Mouse (Mus musculus) lung, embryonic 16.5 days (tissue): ENCODE results near the gene Kcnk3. TPM values are rescaled to one million over a fixed set of nuclear protein-coding genes. Genes with fewer than 3 reads are reported as not detected.

Source experiments
- ATAC-seq: fragments of 200-750 bp; cut with Nextera tagmentation; 2 replicates; pipeline ENCODE4 v1.8.0; 2017; ENCODE audit warnings: low read depth, mild to moderate bottlenecking, moderate library complexity
- H3K27ac ChIP-seq: fragments of 300-500 bp; sonication (generic); 2 replicates; pipeline ENCODE4 v1.5.1; 2014; ENCODE audit warnings: mild to moderate bottlenecking, control low read depth, low read length
- H3K27me3 ChIP-seq: fragments of 300-500 bp; sonication (generic); 2 replicates; pipeline ENCODE4 v1.6.1; 2014; ENCODE audit warnings: low read depth, low read length, mixed read lengths; ENCODE audit not compliant: control insufficient read depth, insufficient read depth
- H3K36me3 ChIP-seq: fragments of 300-500 bp; sonication (generic); 2 replicates; pipeline ENCODE4 v1.6.1; 2014; ENCODE audit warnings: low read length; ENCODE audit not compliant: control insufficient read depth, insufficient read depth
- H3K4me1 ChIP-seq: fragments of 300-500 bp; sonication (generic); replicated peaks from 2 replicates; pipeline ENCODE4 v1.6.1; 2014; ENCODE audit warnings: low read length, mixed read lengths; ENCODE audit not compliant: control insufficient read depth, insufficient read depth
- H3K4me2 ChIP-seq: fragments of 300-500 bp; sonication (generic); 2 replicates; pipeline ENCODE4 v1.6.1; 2014; ENCODE audit warnings: low read depth, low read length, control low read depth
- H3K4me3 ChIP-seq: fragments of 300-500 bp; sonication (generic); 2 replicates; pipeline ENCODE4 v1.5.1; 2014; ENCODE audit warnings: mild to moderate bottlenecking, low read length, control low read depth
- H3K9ac ChIP-seq: fragments of 300-500 bp; sonication (generic); 2 replicates; pipeline ENCODE4 v1.6.1; 2014; ENCODE audit warnings: low read length, control low read depth
- H3K9me3 ChIP-seq: fragments of 300-500 bp; sonication (generic); 2 replicates; pipeline ENCODE4 v1.6.1; 2016; ENCODE audit warnings: low read length; ENCODE audit not compliant: control insufficient read depth
- WGBS: fragments of 180-500 bp; shearing (Covaris S2); extraction: QIAGEN DNeasy Blood & Tissue Kit; methylation state at CpG from one replicate; pipeline ENCODE4 v1.1.7; 2014; 5-methylcytosine and 5-hydroxymethylcytosine counted together
- polyA plus RNA-seq: library from polyadenylated mRNA; unstranded; fragments of >200 nt; fragmentation: Nextera tagmentation; extraction: Ambion mirVana; gene quantifications from 2 replicates; pipeline ENCODE4 v1.2.1, GENCODE M21; 2015

Gene Kcnk3
- polyA plus RNA-seq, 1 experiment from 2014 or later = 15.3 TPM

- H3K4me2 ChIP-seq = no peak overlapping the region
- 72% methylated on average over 3 of the region's 3 CpGs for WGBS
- H3K4me1 ChIP-seq = peaks cover 10% of the 10 kb centered on the region; the same call in 1 of the 2 replicates
- no peak overlapping the region for H3K4me3 ChIP-seq
- no peak overlapping the region for H3K9ac ChIP-seq
- no peak overlapping the region for H3K27ac ChIP-seq
- ATAC-seq = no peak
- no peaks in the 10 kb centered on the region for H3K9me3 ChIP-seq
- H3K36me3 ChIP-seq = peaks cover 11% of the 10 kb centered on the region; the same call in 1 of the 2 replicates
- no peaks in the 10 kb centered on the region for H3K27me3 ChIP-seq
These were observed 62.8 kb downstream of the Kcnk3 start for GRCm38 (mm10) chr5:30650756-30651155.

GRCm38 (mm10) chr5:30651554-30651953 is 63.6 kb downstream of the Kcnk3 start:
- Histone ChIP-seq H3K9me3 (no peaks in the 10 kb centered on the region), H3K4me3 (no peak overlapping the region), H3K27me3 (no peaks in the 10 kb centered on the region), H3K9ac (no peak overlapping the region), H3K27ac (no peak overlapping the region), H3K4me1 (peaks cover 10% of the 10 kb centered on the region; the same call in 1 of the 2 replicates), H3K36me3 (peaks cover 15% of the 10 kb centered on the region; the same call in 1 of the 2 replicates), H3K4me2 (no peak overlapping the region)
- ATAC-seq = no peak
- 90% methylated on average over 3 of the region's 3 CpGs for WGBS

- no peak overlapping the region for H3K9ac ChIP-seq
- 69% methylated on average over 6 of the region's 6 CpGs for WGBS
- H3K36me3 ChIP-seq = peaks cover 17% of the 10 kb centered on the region; the same call in 1 of the 2 replicates
- no peak overlapping the region for H3K27ac ChIP-seq
- no peak for ATAC-seq
- H3K4me2 ChIP-seq = no peak overlapping the region
- peaks cover 7% of the 10 kb centered on the region; the same call in 1 of the 2 replicates for H3K4me1 ChIP-seq
- H3K9me3 ChIP-seq = no peaks in the 10 kb centered on the region
- H3K4me3 ChIP-seq = no peak overlapping the region
- no peaks in the 10 kb centered on the region for H3K27me3 ChIP-seq
These were observed 65.3 kb downstream of the Kcnk3 start for GRCm38 (mm10) chr5:30653246-30653645.

GRCm38 (mm10) chr5:30655042-30655441 is 67.1 kb downstream of the Kcnk3 start:
- no peaks in the 10 kb centered on the region for H3K4me1 ChIP-seq
- no peak overlapping the region for H3K9ac ChIP-seq
- no peak overlapping the region for H3K4me3 ChIP-seq
- no peaks in the 10 kb centered on the region for H3K9me3 ChIP-seq
- no peak overlapping the region for H3K27ac ChIP-seq
- peaks cover 17% of the 10 kb centered on the region; the same call in 1 of the 2 replicates for H3K36me3 ChIP-seq
- no peak overlapping the region for H3K4me2 ChIP-seq
- 73% methylated on average over 8 of the region's 8 CpGs for WGBS
- no peaks in the 10 kb centered on the region for H3K27me3 ChIP-seq
- ATAC-seq = no peak

- Histone ChIP-seq H3K4me3 (no peak overlapping the region), H3K4me1 (no peaks in the 10 kb centered on the region), H3K4me2 (no peak overlapping the region), H3K9ac (no peak overlapping the region), H3K27me3 (no peaks in the 10 kb centered on the region), H3K9me3 (no peaks in the 10 kb centered on the region), H3K27ac (no peak overlapping the region), H3K36me3 (peaks cover 17% of the 10 kb centered on the region; the same call in 1 of the 2 replicates)
- ATAC-seq = no peak
- 87% methylated on average over 6 of the region's 6 CpGs for WGBS
These were observed 67.7 kb downstream of the Kcnk3 start for GRCm38 (mm10) chr5:30655526-30656195.

GRCm38 (mm10) chr5:30659042-30659441 is 71.1 kb downstream of the Kcnk3 start:
- Histone ChIP-seq H3K27ac (no peak overlapping the region), H3K36me3 (peaks cover 14% of the 10 kb centered on the region; the same call in 1 of the 2 replicates), H3K27me3 (no peaks in the 10 kb centered on the region), H3K4me2 (no peak overlapping the region), H3K4me3 (no peak overlapping the region), H3K4me1 (no peaks in the 10 kb centered on the region), H3K9ac (no peak overlapping the region), H3K9me3 (peaks cover 2% of the 10 kb centered on the region; the same call in 1 of the 2 replicates)
- ATAC-seq = no peak
- 81% methylated on average over 4 of the region's 4 CpGs for WGBS

- no peaks in the 10 kb centered on the region for H3K4me1 ChIP-seq
- H3K27ac ChIP-seq = no peak overlapping the region
- no peak overlapping the region for H3K4me3 ChIP-seq
- 91% methylated on average over 1 of the region's 1 CpGs for WGBS
- H3K36me3 ChIP-seq = peaks cover 11% of the 10 kb centered on the region; the same call in 1 of the 2 replicates
- peaks cover 2% of the 10 kb centered on the region; the same call in 1 of the 2 replicates for H3K9me3 ChIP-seq
- H3K27me3 ChIP-seq = no peaks in the 10 kb centered on the region
- no peak overlapping the region for H3K9ac ChIP-seq
- no peak for ATAC-seq
- no peak overlapping the region for H3K4me2 ChIP-seq
These were observed 72.3 kb downstream of the Kcnk3 start for GRCm38 (mm10) chr5:30660278-30660677.

- peaks cover 5% of the 10 kb centered on the region; the same call in 1 of the 2 replicates for H3K36me3 ChIP-seq
- no peak overlapping the region for H3K4me2 ChIP-seq
- H3K27ac ChIP-seq = no peak overlapping the region
- 88% methylated on average over 5 of the region's 5 CpGs for WGBS
- H3K9me3 ChIP-seq = peaks cover 2% of the 10 kb centered on the region; the same call in 1 of the 2 replicates
- no peak overlapping the region for H3K4me3 ChIP-seq
- no peak overlapping the region for H3K9ac ChIP-seq
- H3K27me3 ChIP-seq = no peaks in the 10 kb centered on the region
- ATAC-seq = no peak
- H3K4me1 ChIP-seq = peaks cover under 1% of the 10 kb centered on the region; the same call in 1 of the 2 replicates
These were observed 72.8 kb downstream of the Kcnk3 start for GRCm38 (mm10) chr5:30660813-30661212.

- H3K36me3 ChIP-seq = peaks cover 4% of the 10 kb centered on the region; the same call in 1 of the 2 replicates
- H3K4me2 ChIP-seq = no peak overlapping the region
- no peaks in the 10 kb centered on the region for H3K27me3 ChIP-seq
- 87% methylated on average over 9 of the region's 9 CpGs for WGBS
- peaks cover 2% of the 10 kb centered on the region; the same call in 1 of the 2 replicates for H3K9me3 ChIP-seq
- no peak overlapping the region for H3K9ac ChIP-seq
- H3K27ac ChIP-seq = no peak overlapping the region
- ATAC-seq = no peak
- peaks cover 17% of the 10 kb centered on the region for H3K4me1 ChIP-seq
- H3K4me3 ChIP-seq = no peak overlapping the region
These were observed 77.4 kb downstream of the Kcnk3 start for GRCm38 (mm10) chr5:30665360-30665759.
